Comparison of ENCODE assay signal across 1 mouse cellular context in the genomic region with DNA sequence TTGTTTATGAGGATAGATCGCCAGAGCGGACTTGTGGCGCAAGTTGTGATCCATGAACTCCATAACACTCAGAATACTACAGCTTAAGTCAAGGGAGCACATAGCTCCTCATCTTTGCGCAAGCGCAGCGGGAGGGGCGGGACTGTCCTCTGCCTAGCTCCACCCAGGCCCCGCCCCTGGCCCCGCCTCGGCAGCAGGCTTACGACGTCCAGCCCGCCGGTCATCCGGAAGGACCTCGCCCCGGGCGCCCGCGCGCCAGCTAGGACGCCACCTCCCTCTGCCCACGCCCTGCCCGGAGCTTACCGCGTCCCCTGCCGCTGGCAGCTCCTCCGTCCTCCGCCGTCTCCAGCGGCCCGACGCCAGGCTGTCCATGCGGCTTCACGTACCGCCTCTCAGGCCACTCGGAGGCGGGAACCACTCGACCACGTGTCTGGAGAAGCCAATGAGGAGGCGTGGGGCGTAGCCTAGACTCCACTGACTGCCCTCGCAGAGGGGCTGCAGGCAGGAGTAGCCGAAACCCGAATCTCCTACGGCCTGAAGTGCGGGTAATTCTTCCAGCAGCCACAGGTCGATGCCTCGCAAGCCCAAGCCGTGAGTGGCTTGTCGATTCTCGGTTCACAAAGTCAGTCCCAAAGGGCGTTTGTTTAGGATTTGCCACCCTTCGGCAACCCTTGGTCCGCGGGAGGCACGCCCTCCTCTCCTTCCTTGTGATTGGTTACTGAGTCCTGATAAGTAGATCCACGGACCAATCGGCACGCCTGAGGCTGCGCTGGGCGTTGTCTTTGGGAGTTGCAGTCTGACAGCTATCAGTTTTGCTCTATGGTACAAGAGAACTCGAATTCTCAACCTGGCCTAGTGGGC.
TF ChIP-seq lines count a peak whose summit lies in the region.

Gene 9430038I01Rik, minus strand, starts transcription at position 426 of the 861 bp plus-strand sequence.

TF ChIP-seq in CH12.LX, 34 proteins besides CTCF, POLR2A, EP300 and RAD21 (continued from another document):
- TF ChIP-seq GABPA (IDR thresholded peaks at IDR 0.05; ENCODE audit: insufficient replicate concordance, low read depth, low read length) (no peak), TBP (conservative IDR thresholded peaks at IDR 0.05; ENCODE audit: low read depth, low read length) (no peak), ZKSCAN1 (IDR thresholded peaks at IDR 0.05; ENCODE audit: borderline replicate concordance, low read depth, low read length) (no peak), TCF12 (IDR thresholded peaks at IDR 0.05; ENCODE audit: low read depth, low read length) (no peak), USF1 (IDR thresholded peaks at IDR 0.05; ENCODE audit: low read depth, low read length) (peak; percentile 90), USF2 (conservative IDR thresholded peaks at IDR 0.05; ENCODE audit: low read depth, low read length) (peak; percentile 86), PAX5 (IDR thresholded peaks at IDR 0.05; ENCODE audit: low read length) (no peak), JUND (conservative IDR thresholded peaks at IDR 0.05; ENCODE audit: low read depth, low read length) (no peak), POLR2AphosphoS2 (IDR thresholded peaks at IDR 0.05; ENCODE audit: low read depth, low read length) (no peak), IRF4 (IDR thresholded peaks at IDR 0.05; ENCODE audit: low read depth, low read length) (no peak), MAX (IDR thresholded peaks at IDR 0.05; ENCODE audit: low read length) (peak; percentile 96), CHD1 (IDR thresholded peaks at IDR 0.05; ENCODE audit: low read depth, low read length) (no peak), ELF1 (IDR thresholded peaks at IDR 0.05; ENCODE audit: low read depth, low read length) (peak; percentile 81), BHLHE40 (IDR thresholded peaks at IDR 0.05; ENCODE audit: low read depth, low read length) (no peak)
